8 mouse cellular contexts compared by ENCODE assay signal in the genomic region with DNA sequence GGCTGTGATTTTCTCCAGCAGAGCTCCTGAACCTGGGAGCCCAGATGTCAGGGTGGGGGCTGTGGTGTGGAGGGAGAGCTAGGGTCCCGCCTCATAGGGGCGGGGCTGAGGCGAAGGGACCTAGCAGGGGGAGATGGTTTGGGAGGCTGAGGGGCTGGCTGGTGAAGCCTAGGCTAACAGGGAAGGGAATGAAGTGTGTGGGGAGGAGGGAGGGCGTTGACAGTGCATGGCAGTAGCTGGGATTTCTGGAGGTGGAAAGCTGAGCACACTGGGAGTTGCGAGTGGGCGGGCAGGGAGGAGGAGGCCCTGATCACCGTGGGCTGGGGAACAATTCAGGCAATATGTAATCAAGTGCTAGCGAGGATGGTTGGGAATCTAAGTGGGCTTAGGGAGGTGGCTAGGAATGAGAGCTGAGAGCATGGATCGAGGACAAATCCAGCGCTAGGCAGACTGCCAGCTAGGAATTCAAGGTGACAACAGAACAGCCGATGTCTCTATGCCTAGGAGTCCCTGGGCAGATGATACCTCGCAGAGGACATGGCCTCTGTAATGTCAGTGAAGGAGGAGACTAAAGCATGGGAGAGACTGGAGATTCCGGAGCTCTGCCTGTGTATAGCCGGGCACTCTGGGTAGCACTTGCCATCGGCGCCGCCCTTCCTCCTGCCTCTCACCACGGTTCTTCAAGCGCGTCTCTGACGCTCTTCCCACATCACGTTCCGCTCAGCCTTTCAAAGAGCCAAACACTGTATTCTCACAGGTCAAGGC. TPM values are rescaled to one million over a fixed set of nuclear protein-coding genes. Genes with fewer than 3 reads are reported as not detected.
DNase-seq lines count a peak whose midpoint lies in the region; ATAC-seq and TF ChIP-seq lines count a peak whose summit lies in the region.

No protein-coding gene starts in this region.

- peak overlapping the region; percentile 64 for H3K9ac ChIP-seq in embryonic facial prominence, embryonic 13.5 days
- H3K9ac ChIP-seq in heart, embryonic 13.5 days = peak overlapping the region; percentile 78
- H3K9ac ChIP-seq in liver, embryonic 14.5 days (replicated peaks) = no peak overlapping the region

- H3K4me1 ChIP-seq in embryonic facial prominence, embryonic 13.5 days = peaks cover 41% of the 10 kb centered on the region
- peaks cover 62% of the 10 kb centered on the region for H3K4me1 ChIP-seq in heart, embryonic 13.5 days
- H3K4me1 ChIP-seq in liver, embryonic 14.5 days (replicated peaks; ENCODE audit: control insufficient read depth in 2 of 2, insufficient read depth in 2 of 2, low read length in 1 of 2) = peaks cover 23 to 44% of the 10 kb centered on the region in 2 experiments

- no peak for TF ChIP-seq EP300 in liver, embryonic 14.5 days (IDR thresholded peaks at IDR 0.05; ENCODE audit: low read depth)

- H3K36me3 ChIP-seq in embryonic facial prominence, embryonic 13.5 days = no peaks in the 10 kb centered on the region
- no peaks in the 10 kb centered on the region for H3K36me3 ChIP-seq in heart, embryonic 13.5 days
- no peaks in the 10 kb centered on the region for H3K36me3 ChIP-seq in liver, embryonic 14.5 days (replicated peaks; ENCODE audit: control insufficient read depth, insufficient read depth, low read depth)

- no peaks in the 10 kb centered on the region for H3K9me3 ChIP-seq in embryonic facial prominence, embryonic 13.5 days
- H3K9me3 ChIP-seq in heart, embryonic 13.5 days = no peaks in the 10 kb centered on the region
- no peaks in the 10 kb centered on the region for H3K9me3 ChIP-seq in liver, embryonic 14.5 days (ENCODE audit: control insufficient read depth, low read length)

- peak overlapping the region; percentile 43 for H3K4me3 ChIP-seq in embryonic facial prominence, embryonic 13.5 days
- H3K4me3 ChIP-seq in heart, embryonic 13.5 days = peak overlapping the region; percentile 52
- H3K4me3 ChIP-seq in liver, embryonic 14.5 days (ENCODE audit: insufficient read depth in 1 of 2, low read depth in 2 of 2, low read length in 2 of 2) = peak overlapping the region; percentile 30

- peak; percentile 71 for ATAC-seq in embryonic facial prominence, embryonic 13.5 days (ENCODE audit: insufficient number of reproducible peaks, insufficient read depth, low FRiP score, low TSS enrichment, low read depth)
- ATAC-seq in heart, embryonic 13.5 days (ENCODE audit: extremely low read depth, insufficient number of reproducible peaks, low FRiP score, low TSS enrichment) = peak; percentile 57; the same call in 1 of the 2 replicates
- ATAC-seq in liver, embryonic 14.5 days (ENCODE audit: insufficient read depth) = no peak

- under 1% methylated on average over 23 of the region's 23 CpGs for WGBS in embryonic facial prominence, embryonic 13.5 days
- WGBS in heart, embryonic 13.5 days = 1% methylated on average over 23 of the region's 23 CpGs
- 3% methylated on average over 23 of the region's 23 CpGs for WGBS in liver, embryonic 14.5 days (ENCODE audit: insufficient replicate concordance)

- peak overlapping the region; percentile 82 for H3K4me2 ChIP-seq in embryonic facial prominence, embryonic 13.5 days
- peak overlapping the region; percentile 86 for H3K4me2 ChIP-seq in heart, embryonic 13.5 days
- peak overlapping the region; percentile 64 for H3K4me2 ChIP-seq in liver, embryonic 14.5 days (ENCODE audit: low read depth)

- DNase-seq in CD4-positive, CD25-positive, alpha-beta regulatory T cell, adult 2 months (ENCODE audit: low read depth, low spot score) = peak; percentile 64
- DNase-seq in adrenal gland, postnatal 14 days = peak; percentile 82
- peak; percentile 27 for DNase-seq in kidney, postnatal 14 days
- no peak for DNase-seq in liver, embryonic 14.5 days (ENCODE audit: low read depth in 3 of 3, low spot score in 3 of 3)
- peak; percentile 72 for DNase-seq in naive thymus-derived CD4-positive, alpha-beta T cell, adult 2 months (ENCODE audit: low read depth)
- DNase-seq in testis, postnatal 10 days (ENCODE audit: low spot score) = peak; percentile 82

- no peaks in the 10 kb centered on the region; the same call in 1 of the 2 replicates for H3K27me3 ChIP-seq in embryonic facial prominence, embryonic 13.5 days
- no peaks in the 10 kb centered on the region for H3K27me3 ChIP-seq in heart, embryonic 13.5 days (replicated peaks)
- H3K27me3 ChIP-seq in liver, embryonic 14.5 days (ENCODE audit: control insufficient read depth, insufficient read depth, low read length) = peaks cover 9% of the 10 kb centered on the region

- peak overlapping the region; percentile 44; the same call in 1 of the 2 replicates for H3K27ac ChIP-seq in embryonic facial prominence, embryonic 13.5 days
- peak overlapping the region; percentile 73 for H3K27ac ChIP-seq in heart, embryonic 13.5 days (replicated peaks)
- H3K27ac ChIP-seq in liver, embryonic 14.5 days = no peak overlapping the region

- no peak for TF ChIP-seq CTCF in liver, embryonic 14.5 days (IDR thresholded peaks at IDR 0.05; ENCODE audit: low read depth)

RNA-seq across cellular contexts. Expression of gene Calm2, which starts 27.2 kb away (rescaled TPM):
- 430 and 435 TPM in 2 replicates for total RNA-seq in adrenal gland, postnatal 14 days (2021)
- 864 and 866 TPM in 2 replicates for polyA plus RNA-seq in embryonic facial prominence, embryonic 13.5 days (2015; fragmentation: Nextera tagmentation; extraction: Ambion mirVana)
- polyA plus RNA-seq in heart, embryonic 13.5 days (2015; fragmentation: Nextera tagmentation; extraction: Ambion mirVana) = 550 and 637 TPM in 2 replicates
- 112 and 195 TPM in 2 replicates for polyA plus RNA-seq in liver, embryonic 14.5 days (2012; rRNA removed)
- polyA plus RNA-seq in liver, embryonic 14.5 days (2014; fragmentation: Nextera tagmentation; extraction: Ambion mirVana) = 368 and 373 TPM in 2 replicates

RNA-seq across cellular contexts. Expression of gene Stpg4, which starts 46.4 kb away (rescaled TPM):
- total RNA-seq in adrenal gland, postnatal 14 days (2021) = not detected in 2 replicates
- not detected in 2 replicates for polyA plus RNA-seq in embryonic facial prominence, embryonic 13.5 days (2015; fragmentation: Nextera tagmentation; extraction: Ambion mirVana)
- 0.27 TPM in 1 of 2 replicates, not detected in the other for polyA plus RNA-seq in heart, embryonic 13.5 days (2015; fragmentation: Nextera tagmentation; extraction: Ambion mirVana)
- not detected in 2 replicates for polyA plus RNA-seq in liver, embryonic 14.5 days (2012; rRNA removed)
- polyA plus RNA-seq in liver, embryonic 14.5 days (2014; fragmentation: Nextera tagmentation; extraction: Ambion mirVana) = not detected in 2 replicates

Comparison
In these comparisons a context has a peak if more than half of its experiments do, and no peak if none do; other contexts are left out.
1. DNase-seq: peak in CD4-positive, CD25-positive, alpha-beta regulatory T cell, adult 2 months (single experiment), adrenal gland, postnatal 14 days (single experiment), kidney, postnatal 14 days (single experiment), naive thymus-derived CD4-positive, alpha-beta T cell, adult 2 months (single experiment) and testis, postnatal 10 days (single experiment); none in liver, embryonic 14.5 days (0 of 3).
2. Peak in every context shown above with its lines, with median percentiles within 50 percentile points of each other: H3K4me2 ChIP-seq and H3K4me3 ChIP-seq.